Mouse (Mus musculus) heart, adult 2 months (tissue): ENCODE results near the gene Cdk14. TPM values are rescaled to one million over a fixed set of nuclear protein-coding genes. Genes with fewer than 3 reads are reported as not detected.

Source experiments
- DNase-seq, 2 experiments: peaks; one replicate each; pipeline ENCODE4 v3.0.0; 2021
- H3K27ac ChIP-seq: fragments of 200-600 bp; 2 replicates; pipeline ENCODE4 v1.8.1; 2022
- H3K27me3 ChIP-seq: fragments of 200-500 bp; 2 replicates; pipeline ENCODE4 v1.6.1; 2012; ENCODE audit warnings: mild to moderate bottlenecking, low read length, inconsistent platforms, mixed read lengths; ENCODE audit not compliant: control insufficient read depth, insufficient read depth
- H3K36me3 ChIP-seq: fragments of 200-500 bp; 2 replicates; pipeline ENCODE4 v1.6.1; 2012; ENCODE audit warnings: low read length, inconsistent platforms; ENCODE audit not compliant: control insufficient read depth, insufficient read depth
- H3K4me1 ChIP-seq: fragments of 200-500 bp; 2 replicates; pipeline ENCODE4 v1.6.1; 2011; ENCODE audit warnings: low read length; ENCODE audit not compliant: control insufficient read depth, insufficient read depth
- H3K4me3 ChIP-seq: fragments of 200-600 bp; 2 replicates; pipeline ENCODE4 v1.8.1; 2022
- H3K79me2 ChIP-seq: fragments of 200-500 bp; replicated peaks from 2 replicates; pipeline ENCODE4 v1.6.1; 2012; ENCODE audit warnings: mild to moderate bottlenecking, inconsistent platforms, low read length, moderate library complexity, mixed read lengths; ENCODE audit not compliant: control insufficient read depth, insufficient read depth
- H3K9ac ChIP-seq: fragments of 200-500 bp; 2 replicates; pipeline ENCODE4 v1.6.1; 2012; ENCODE audit warnings: low read depth, mild to moderate bottlenecking, control low read depth, inconsistent platforms, low read length, mixed read lengths
- CTCF ChIP-seq: fragments of 200-600 bp; IDR thresholded peaks from 2 replicates; pipeline ENCODE4 v1.8.1; 2022; ENCODE audit warnings: antibody characterized with exemption, mild to moderate bottlenecking, moderate library complexity
- EP300 ChIP-seq: fragments of 200-500 bp; IDR thresholded peaks from 2 replicates; pipeline ENCODE4 v1.6.1; 2011; ENCODE audit warnings: low read depth, low read length, control low read depth; ENCODE audit not compliant: insufficient read depth
- POLR2A ChIP-seq: fragments of 200-500 bp; IDR thresholded peaks from 2 replicates; pipeline ENCODE4 v1.6.1; 2011; ENCODE audit warnings: mild to moderate bottlenecking, low read depth, low read length, control low read depth; ENCODE audit not compliant: insufficient read depth
- WGBS: fragments of 180-500 bp; shearing (Covaris S2); methylation state at CpG from one replicate; pipeline ENCODE4 v1.1.7; 2018; 5-methylcytosine and 5-hydroxymethylcytosine counted together
- intact Hi-C: fragments of 180-260 bp; cut with DNase I; formaldehyde crosslinking; loops from one replicate; pipeline ENCODE4 v1.15.1; 2025
- polyA plus RNA-seq: library from polyadenylated mRNA; depleted of rRNA; stranded (reverse); fragments of >200 nt; gene quantifications from 2 replicates; pipeline ENCODE4 v1.2.3, GENCODE M21; 2012
- total RNA-seq, 2 experiments: library from RNA; stranded (reverse); gene quantifications; 2 replicates each; pipeline ENCODE4 v1.2.3; 2021

The Cdk14 gene
- total and polyA plus RNA-seq, 3 experiments: 2.7 to 8.1 (median 7.6) TPM

DNA sequence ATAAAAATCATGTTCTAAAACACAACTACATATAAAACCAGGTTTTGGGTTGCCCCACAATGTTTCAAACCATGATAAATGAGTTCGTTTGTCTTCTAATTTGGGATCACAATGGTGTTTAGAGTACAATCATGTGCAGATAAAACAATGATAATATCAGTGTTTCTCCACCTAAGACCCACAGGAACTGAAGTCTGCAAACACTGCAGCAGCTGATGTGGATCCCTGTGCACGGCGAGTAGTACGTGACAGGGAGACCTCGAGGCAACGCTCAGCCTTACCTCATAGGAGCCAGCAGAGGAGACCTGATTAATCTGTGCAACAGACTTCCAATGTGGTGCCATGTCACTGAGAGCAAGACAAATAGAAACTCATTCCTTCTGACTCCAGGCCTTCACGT is 122.9 kb downstream of the Cdk14 start:
- Histone ChIP-seq H3K4me1 (no peaks in the 10 kb centered on the region), H3K4me3 (no peak overlapping the region), H3K27me3 (no peaks in the 10 kb centered on the region), H3K9ac (no peak overlapping the region), H3K79me2 (no peaks in the 10 kb centered on the region), H3K36me3 (no peaks in the 10 kb centered on the region), H3K27ac (no peak overlapping the region)
- TF ChIP-seq EP300 (no peak), POLR2A (no peak), CTCF (no peak)
- DNase-seq: no peak
- WGBS: 60% methylated on average over 7 of the region's 7 CpGs
- intact Hi-C loops: no loop called here

DNA sequence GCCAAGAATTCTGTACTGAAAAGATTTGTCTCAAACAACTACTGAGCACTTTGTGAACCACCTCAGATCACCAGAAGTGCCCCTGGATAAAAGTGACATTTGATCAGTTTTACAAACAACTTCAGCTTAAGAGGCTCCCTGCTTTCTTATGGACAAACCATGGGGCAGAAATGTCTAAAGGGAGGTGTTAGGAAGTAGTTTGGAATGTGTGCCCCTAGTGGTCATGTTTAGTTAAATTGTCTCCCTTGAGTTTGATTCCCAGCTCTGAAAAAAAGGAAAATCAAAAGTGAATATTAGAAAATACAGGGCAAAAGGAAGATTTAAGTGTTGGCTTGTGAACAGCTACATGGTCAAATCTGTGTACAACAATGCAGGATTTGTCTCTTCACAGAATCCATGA is 123.3 kb downstream of the Cdk14 start:
- TF ChIP-seq EP300: no peak
- TF ChIP-seq CTCF: peak; percentile 49
- no peak for TF ChIP-seq POLR2A
- no peak for DNase-seq

DNA sequence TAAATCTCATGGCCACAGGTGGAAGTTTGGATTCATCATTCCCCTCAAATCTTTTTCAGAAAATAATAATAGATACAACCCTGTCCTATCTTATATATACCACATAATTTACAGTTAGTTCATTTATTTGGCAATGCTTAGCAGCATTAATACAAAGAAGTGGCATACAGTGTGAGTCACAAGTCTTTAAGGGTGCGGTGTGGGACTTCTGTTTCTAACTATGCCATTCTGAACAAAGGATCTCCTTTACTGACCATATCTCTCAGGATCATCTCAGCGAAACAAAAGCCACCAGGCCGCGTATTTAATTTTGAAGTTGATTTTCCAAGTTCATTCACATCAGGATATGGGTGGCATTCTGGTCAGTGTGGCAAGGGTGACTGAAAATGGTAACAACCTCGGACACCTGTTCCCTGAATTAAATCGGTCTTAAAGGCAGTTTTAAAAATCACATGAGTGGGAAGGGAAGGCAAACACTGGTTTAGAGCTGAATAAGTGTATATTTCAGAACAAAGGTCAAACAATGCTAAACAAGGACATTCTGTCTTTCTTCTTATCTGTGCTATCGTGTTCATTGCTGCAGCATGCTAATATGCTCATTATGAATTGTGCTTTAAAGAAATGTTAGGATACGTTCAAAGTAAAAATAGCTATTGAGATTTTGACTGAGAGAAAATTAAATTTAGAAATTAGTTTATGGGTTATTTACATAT is 127.1 kb downstream of the Cdk14 start:
- no peak overlapping the region for H3K9ac ChIP-seq

More for the DNA sequence above, 123.3 kb downstream of the Cdk14 start:
- H3K9ac ChIP-seq: no peak overlapping the region
- intact Hi-C loops: no loop called here
- no peaks in the 10 kb centered on the region for H3K27me3 ChIP-seq
- H3K79me2 ChIP-seq: no peaks in the 10 kb centered on the region
- no peaks in the 10 kb centered on the region for H3K4me1 ChIP-seq
- no peak overlapping the region for H3K4me3 ChIP-seq
- no peaks in the 10 kb centered on the region for H3K36me3 ChIP-seq
- no peak overlapping the region for H3K27ac ChIP-seq

DNA sequence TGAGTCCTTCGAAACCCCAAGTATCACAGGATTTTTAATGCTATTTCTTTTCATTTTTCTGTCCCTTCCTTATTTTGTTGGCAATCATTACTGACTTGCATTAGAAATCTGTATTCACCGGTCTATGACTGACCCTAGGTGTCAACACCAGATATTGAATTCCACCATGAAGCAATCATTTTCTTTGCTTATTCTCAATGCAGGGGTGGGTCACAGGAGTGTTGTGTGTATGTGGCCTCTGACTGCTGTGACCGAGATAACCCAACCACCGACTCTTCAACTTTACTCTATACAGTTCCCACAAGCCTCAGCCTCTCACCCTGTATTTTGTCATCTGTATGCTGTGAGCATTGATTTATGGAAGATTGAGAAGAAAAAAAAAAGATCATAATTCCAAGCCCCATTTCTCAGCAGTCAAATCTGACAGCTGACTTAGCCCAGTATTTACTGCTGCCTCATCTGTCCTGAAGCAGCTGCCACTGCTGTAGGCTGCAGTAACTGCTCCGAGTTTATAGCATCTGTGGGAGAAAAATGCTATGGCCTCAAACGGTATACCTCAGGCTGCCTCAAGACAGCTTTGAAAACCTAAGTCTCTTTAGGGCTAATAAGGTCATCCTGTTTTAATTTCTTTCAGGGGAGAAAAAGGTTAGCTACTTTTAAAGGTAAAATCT is 128.7 kb downstream of the Cdk14 start:
- H3K4me1 ChIP-seq: no peaks in the 10 kb centered on the region
- intact Hi-C loops: no loop called here

More for the DNA sequence above, 127.1 kb downstream of the Cdk14 start:
- Histone ChIP-seq H3K27me3 (no peaks in the 10 kb centered on the region), H3K79me2 (no peaks in the 10 kb centered on the region), H3K36me3 (no peaks in the 10 kb centered on the region), H3K4me3 (no peak overlapping the region), H3K4me1 (no peaks in the 10 kb centered on the region), H3K27ac (no peak overlapping the region)
- no peak for TF ChIP-seq CTCF
- no peak for TF ChIP-seq POLR2A
- no peak for TF ChIP-seq EP300
- DNase-seq: no peak
- 84% methylated on average over 8 of the region's 8 CpGs for WGBS
- intact Hi-C loops: no loop called here

DNA sequence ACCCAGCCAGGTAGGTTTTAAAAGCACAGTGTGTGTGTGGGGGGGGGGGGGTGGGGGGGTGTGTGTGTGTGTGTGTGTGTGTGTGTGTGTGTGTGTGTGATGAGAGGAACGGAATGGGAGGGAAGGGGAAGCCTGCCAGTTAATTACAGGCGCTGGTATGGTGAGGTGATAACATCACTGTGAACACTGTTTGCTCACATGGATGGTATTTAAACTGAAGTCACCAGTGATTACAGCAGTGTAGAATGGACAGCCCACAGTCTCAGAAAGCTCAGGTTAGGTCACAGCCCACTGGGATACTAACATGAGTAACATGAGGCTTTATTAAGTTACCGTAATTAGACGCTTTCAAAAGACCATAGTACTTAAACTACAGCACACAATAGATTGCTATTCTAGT is 129.4 kb downstream of the Cdk14 start:
- TF ChIP-seq POLR2A (no peak), EP300 (no peak), CTCF (no peak)
- peaks cover 2% of the 10 kb centered on the region; the same call in 1 of the 2 replicates for H3K4me1 ChIP-seq
- no peaks in the 10 kb centered on the region for H3K79me2 ChIP-seq
- H3K27ac ChIP-seq: no peak overlapping the region
- no peak overlapping the region for H3K4me3 ChIP-seq
- no peak for DNase-seq
- 65% methylated on average over 4 of the region's 4 CpGs for WGBS
- H3K9ac ChIP-seq: no peak overlapping the region
- intact Hi-C loops: no loop called here
- H3K27me3 ChIP-seq: no peaks in the 10 kb centered on the region
- no peaks in the 10 kb centered on the region for H3K36me3 ChIP-seq

More for the DNA sequence above, 128.7 kb downstream of the Cdk14 start:
- Histone ChIP-seq H3K36me3 (no peaks in the 10 kb centered on the region), H3K27me3 (no peaks in the 10 kb centered on the region), H3K27ac (no peak overlapping the region), H3K79me2 (no peaks in the 10 kb centered on the region), H3K9ac (no peak overlapping the region), H3K4me3 (no peak overlapping the region)
- DNase-seq: no peak
- no peak for TF ChIP-seq POLR2A
- TF ChIP-seq CTCF: no peak
- TF ChIP-seq EP300: no peak
- WGBS: 88% methylated on average over 6 of the region's 6 CpGs

DNA sequence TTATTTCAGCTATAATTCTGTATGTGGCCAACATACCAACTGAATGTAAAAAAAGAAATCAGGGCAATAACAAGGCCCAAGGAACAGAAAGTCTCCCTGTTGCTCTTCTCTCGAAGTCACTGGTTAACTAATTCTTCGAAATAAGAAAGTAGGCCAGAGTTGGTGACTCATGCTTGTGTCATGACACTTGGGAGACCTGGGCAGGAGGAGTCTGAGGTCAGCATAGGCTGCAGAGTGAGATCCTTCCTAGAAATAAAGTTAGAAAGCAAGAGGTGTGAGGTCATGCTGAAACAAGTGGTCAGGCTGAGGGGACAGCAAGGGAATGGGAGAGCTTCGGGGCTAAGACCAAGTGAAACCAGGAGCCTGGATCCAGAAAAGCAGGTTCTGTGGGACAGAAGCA is 134.2 kb downstream of the Cdk14 start:
- intact Hi-C loops: no loop called here
- TF ChIP-seq CTCF: no peak
- no peak for TF ChIP-seq EP300
- no peak for TF ChIP-seq POLR2A
- H3K4me3 ChIP-seq: no peak overlapping the region
- no peaks in the 10 kb centered on the region for H3K36me3 ChIP-seq
- H3K27ac ChIP-seq: no peak overlapping the region
- peaks cover 2% of the 10 kb centered on the region; the same call in 1 of the 2 replicates for H3K4me1 ChIP-seq
- WGBS: 63% methylated on average over 3 of the region's 3 CpGs
- no peaks in the 10 kb centered on the region for H3K79me2 ChIP-seq
- no peak overlapping the region for H3K9ac ChIP-seq
- DNase-seq: no peak
- no peaks in the 10 kb centered on the region for H3K27me3 ChIP-seq
